Mouse (Mus musculus) urinary bladder, postnatal 25 days (tissue): ENCODE measurements around the gene Noxo1.
"Not testable (repeated sequence)": the region's sequence is repeated elsewhere in the genome, so short reads cannot be mapped to it uniquely, and the experiment has no call there.

Experiments used
- DNase-seq: peaks from one replicate; pipeline ENCODE4 v3.0.0; 2022; ENCODE audit warnings: low spot score

Noxo1 gene

GRCm38 (mm10) chr17:24696011-24696697 lies at the start of gene Noxo1, which contains the start of gene Gfer:
TSS of gene Noxo1 (plus strand) at chr17:24696234.
TSS of gene Gfer (minus strand) at chr17:24696156.
- DNase-seq: peak; percentile 86

- no peak for DNase-seq
Measured at GRCm38 (mm10) chr17:24646381-24646780, 49.7 kb upstream of the Noxo1 start.

- DNase-seq: no peak
Measured at GRCm38 (mm10) chr17:24647493-24647892, 48.5 kb upstream of the Noxo1 start.

- no peak for DNase-seq
Measured at GRCm38 (mm10) chr17:24648731-24649377, 47.2 kb upstream of the Noxo1 start.

- DNase-seq: peak; percentile 41
Measured at GRCm38 (mm10) chr17:24649581-24650069, 46.4 kb upstream of the Noxo1 start.

GRCm38 (mm10) chr17:24650070-24650616 lies 45.9 kb upstream of the Noxo1 start, which contains the start of gene Slc9a3r2:
TSS of gene Slc9a3r2 (minus strand) at chr17:24650327.
- peak; percentile 48 for DNase-seq

GRCm38 (mm10) chr17:24650766-24651165 lies 45.3 kb upstream of the Noxo1 start:
- no peak for DNase-seq

- no peak for DNase-seq
Measured at GRCm38 (mm10) chr17:24651835-24652234, 44.2 kb upstream of the Noxo1 start.

GRCm38 (mm10) chr17:24653967-24654710 lies 41.9 kb upstream of the Noxo1 start:
- DNase-seq: peak; percentile 77

- no peak for DNase-seq
Measured at GRCm38 (mm10) chr17:24654969-24655368, 41.1 kb upstream of the Noxo1 start.

- no peak for DNase-seq
Measured at GRCm38 (mm10) chr17:24658017-24658758, 37.8 kb upstream of the Noxo1 start, which contains the start of gene Npw. TSS of gene Npw (minus strand) at chr17:24658457.

GRCm38 (mm10) chr17:24667011-24667410 lies 29.0 kb upstream of the Noxo1 start:
- DNase-seq: not testable (repeated sequence)

- peak; percentile 55 for DNase-seq
Measured at GRCm38 (mm10) chr17:24667416-24667815, 28.6 kb upstream of the Noxo1 start.

- not testable (repeated sequence) for DNase-seq
Measured at GRCm38 (mm10) chr17:24669214-24669544, 26.9 kb upstream of the Noxo1 start.

- peak; percentile 96 for DNase-seq
Measured at GRCm38 (mm10) chr17:24669545-24670245, 26.3 kb upstream of the Noxo1 start, which contains the start of gene Zfp598. TSS of gene Zfp598 (plus strand) at chr17:24669687.

- DNase-seq: no peak
Measured at GRCm38 (mm10) chr17:24670246-24670844, 25.7 kb upstream of the Noxo1 start.

- no peak for DNase-seq
Measured at GRCm38 (mm10) chr17:24671346-24671745, 24.7 kb upstream of the Noxo1 start.

GRCm38 (mm10) chr17:24672141-24672540 lies 23.9 kb upstream of the Noxo1 start:
- DNase-seq: no peak

- no peak for DNase-seq
Measured at GRCm38 (mm10) chr17:24674277-24674676, 21.8 kb upstream of the Noxo1 start.

- DNase-seq: peak; percentile 60
Measured at GRCm38 (mm10) chr17:24676187-24676586, 19.8 kb upstream of the Noxo1 start.
